Mouse (Mus musculus) spleen, postnatal 10 days (tissue): ENCODE measurements around the gene Mok.

Experiments used
- DNase-seq, 2 experiments: peaks; one replicate each; pipeline ENCODE4 v3.0.0; 2021 to 2022; ENCODE audit warnings: low spot score in 2 of 2

Gene Mok

GRCm38 (mm10) chr12:110808848-110809247 is 31.9 kb downstream of the Mok start:
- DNase-seq = no peak

- no peak for DNase-seq
Measured at GRCm38 (mm10) chr12:110808430-110808829, 32.3 kb downstream of the Mok start.

- DNase-seq = peak in 1 of 2 experiments; percentile 28
Measured at GRCm38 (mm10) chr12:110806301-110806970, 34.3 kb downstream of the Mok start.

GRCm38 (mm10) chr12:110804261-110804660 is 36.5 kb downstream of the Mok start:
- DNase-seq = no peak

GRCm38 (mm10) chr12:110802674-110803297 is 38.0 kb downstream of the Mok start:
- no peak for DNase-seq

- DNase-seq = no peak
Measured at GRCm38 (mm10) chr12:110801876-110802464, 38.8 kb downstream of the Mok start.

GRCm38 (mm10) chr12:110799226-110799625 is 41.5 kb downstream of the Mok start:
- no peak for DNase-seq

GRCm38 (mm10) chr12:110797842-110798431 is 42.8 kb downstream of the Mok start:
- no peak for DNase-seq

GRCm38 (mm10) chr12:110797202-110797601 is 43.5 kb downstream of the Mok start:
- no peak for DNase-seq

- DNase-seq = no peak
Measured at GRCm38 (mm10) chr12:110796748-110797147, 44.0 kb downstream of the Mok start.

- DNase-seq = no peak
Measured at GRCm38 (mm10) chr12:110795035-110795434, 45.7 kb downstream of the Mok start.

GRCm38 (mm10) chr12:110791026-110791425 is 49.7 kb downstream of the Mok start:
- no peak for DNase-seq

- no peak for DNase-seq
Measured at GRCm38 (mm10) chr12:110790580-110790979, 50.2 kb downstream of the Mok start.

- no peak for DNase-seq
Measured at GRCm38 (mm10) chr12:110786243-110786642, 54.5 kb downstream of the Mok start.

- no peak for DNase-seq
Measured at GRCm38 (mm10) chr12:110784211-110784610, 56.5 kb downstream of the Mok start.

GRCm38 (mm10) chr12:110782278-110782677 is 58.5 kb downstream of the Mok start:
- DNase-seq = no peak

GRCm38 (mm10) chr12:110781181-110781580 is 59.6 kb downstream of the Mok start:
- no peak for DNase-seq

- DNase-seq = no peak
Measured at GRCm38 (mm10) chr12:110779296-110779695, 61.4 kb downstream of the Mok start.

GRCm38 (mm10) chr12:110777853-110778252 is 62.9 kb downstream of the Mok start:
- peak in 1 of 2 experiments; percentile 25 for DNase-seq

- peak in 1 of 2 experiments; percentile 31 for DNase-seq
Measured at GRCm38 (mm10) chr12:110775628-110776426, 64.9 kb downstream of the Mok start.

- DNase-seq = no peak
Measured at GRCm38 (mm10) chr12:110771961-110772360, 68.8 kb downstream of the Mok start.
